Mouse (Mus musculus) 3T3-L1 (cell line): ENCODE data around the gene Lhfp.
"Not testable (repeated sequence)": the region's sequence is repeated elsewhere in the genome, so short reads cannot be mapped to it uniquely, and the experiment has no call there.

Source experiments
- DNase-seq: peaks from one replicate; pipeline ENCODE4 v3.0.0-alpha.2; 2015; ENCODE audit warnings: low read depth, low spot score

The Lhfp gene

DNA sequence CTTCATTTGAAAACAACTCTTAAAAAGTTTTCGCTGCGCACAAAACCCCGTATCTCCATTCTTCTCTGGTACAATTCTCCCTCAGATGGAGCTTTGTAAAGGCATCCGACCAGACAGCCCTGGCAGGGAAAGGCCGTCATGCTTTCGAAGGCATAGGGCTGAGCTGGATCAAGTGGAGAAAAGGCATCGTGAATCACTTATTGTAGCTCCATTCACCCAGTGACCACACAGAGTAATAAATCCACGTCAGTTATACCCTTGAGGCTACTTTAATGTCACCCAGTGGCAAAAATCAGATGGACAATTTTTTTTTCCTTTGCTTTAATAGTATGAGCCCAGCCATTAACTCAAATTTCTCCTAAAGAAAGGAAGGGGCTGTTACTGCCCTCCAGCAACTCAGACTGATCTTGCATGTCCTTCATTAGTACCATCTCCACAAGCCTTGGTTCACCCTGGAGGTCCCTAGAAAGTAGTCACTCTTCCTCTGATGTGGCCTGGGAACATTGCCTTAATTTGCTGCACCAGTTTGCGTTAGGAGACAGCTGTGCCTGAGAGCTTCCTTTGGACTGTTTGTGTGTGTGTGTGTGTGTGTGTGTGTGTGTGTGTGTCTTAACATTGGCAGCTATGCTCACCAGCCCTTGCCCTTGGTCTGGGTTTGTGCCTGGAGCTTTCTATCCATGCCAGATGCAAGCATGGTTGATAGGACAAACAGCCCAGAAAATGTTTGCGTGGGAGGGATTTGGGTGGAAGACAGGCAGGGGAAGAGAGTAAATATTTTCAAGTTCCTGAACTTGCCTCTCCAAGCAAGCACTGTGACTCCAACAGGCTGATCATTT, 169.6 kb downstream of the Lhfp start:
- DNase-seq, result peak; percentile 52

- DNase-seq, result no peak
Observed at GRCm38 (mm10) chr3:53212599-53212998, 171.3 kb downstream of the Lhfp start.

DNA sequence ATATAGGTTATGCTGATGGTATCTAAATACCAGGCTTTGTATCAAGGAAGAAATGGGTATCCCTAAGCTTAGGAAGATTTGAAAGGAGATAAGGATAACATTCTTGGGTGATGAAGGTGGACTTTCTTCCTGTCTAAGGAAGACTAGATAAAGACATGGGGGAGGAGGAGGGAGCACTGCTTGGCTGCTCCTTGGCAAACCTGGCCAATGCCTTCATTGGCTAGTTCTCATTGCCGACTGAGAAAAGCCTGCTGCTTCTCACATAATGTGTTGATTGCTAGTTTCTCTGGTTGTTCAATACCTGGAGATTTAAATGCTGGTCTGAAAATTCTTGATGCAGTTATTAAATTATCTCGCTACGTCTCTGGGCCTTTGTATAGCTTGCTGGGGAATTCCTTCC, 172.0 kb downstream of the Lhfp start:
- no peak for DNase-seq

GRCm38 (mm10) chr3:53213746-53214271, 172.5 kb downstream of the Lhfp start:
- DNase-seq, result no peak

DNA sequence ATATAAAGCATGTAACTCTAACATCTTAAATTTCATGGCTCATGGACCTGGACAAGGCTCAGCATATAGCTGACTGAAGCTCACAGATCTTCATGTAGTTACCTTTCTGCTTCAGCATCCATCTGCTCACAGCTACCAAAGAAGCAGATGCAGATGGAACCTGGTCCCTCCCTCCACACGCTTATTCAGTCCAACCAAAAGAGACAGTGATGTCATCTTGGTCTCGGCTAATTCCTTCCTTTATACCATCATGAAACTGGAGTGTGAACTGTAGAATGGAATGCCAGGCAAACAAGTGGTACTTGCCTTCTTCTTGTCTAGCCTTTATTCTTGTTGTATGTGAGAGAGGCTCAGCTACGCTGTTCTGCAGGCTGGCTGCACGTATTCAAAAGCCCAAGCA, 173.1 kb downstream of the Lhfp start:
- DNase-seq, result no peak

DNA sequence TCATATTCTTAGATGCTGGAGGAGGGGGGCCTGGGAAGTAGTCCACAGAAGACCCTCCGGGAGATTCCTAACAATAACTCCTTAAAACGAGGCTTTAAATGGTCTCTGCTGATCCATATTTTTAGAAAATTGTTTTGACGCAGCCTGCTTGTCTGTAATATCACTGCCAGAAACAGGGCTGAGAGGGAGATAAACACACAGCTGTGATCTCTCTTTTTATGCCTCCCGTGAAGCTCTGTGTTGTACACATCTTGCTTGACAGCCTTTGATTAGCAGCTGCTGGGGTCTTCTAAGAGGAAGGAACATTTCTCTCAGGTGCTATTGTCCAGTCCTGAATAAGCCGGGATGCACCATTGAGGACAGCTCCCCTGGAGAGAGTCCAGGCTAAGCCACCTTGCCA, 176.4 kb downstream of the Lhfp start:
- DNase-seq, result no peak

- no peak for DNase-seq
Observed at GRCm38 (mm10) chr3:53221531-53222272, 180.4 kb downstream of the Lhfp start.

- DNase-seq, result no peak
Observed at GRCm38 (mm10) chr3:53224141-53224540, 182.8 kb downstream of the Lhfp start.

DNA sequence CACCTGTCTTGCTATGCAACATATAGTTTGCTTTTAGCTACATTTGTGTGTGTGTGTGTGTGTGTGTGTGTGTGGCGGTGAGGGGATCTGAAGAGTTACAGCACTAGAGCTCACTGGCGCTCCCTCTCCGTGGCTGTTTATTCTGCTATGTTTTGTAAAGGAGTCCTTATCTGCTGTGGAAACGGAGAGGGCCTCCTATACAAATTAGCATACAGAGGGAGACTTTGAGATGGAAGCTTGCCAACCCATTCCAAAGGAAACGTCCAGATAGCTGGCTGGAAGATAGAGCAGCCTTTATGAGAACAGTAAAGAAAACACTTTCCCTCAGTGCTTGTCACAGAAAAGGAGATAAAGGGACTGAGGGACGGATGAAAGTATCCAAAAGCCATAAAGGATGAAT, 184.4 kb downstream of the Lhfp start:
- DNase-seq, result no peak

DNA sequence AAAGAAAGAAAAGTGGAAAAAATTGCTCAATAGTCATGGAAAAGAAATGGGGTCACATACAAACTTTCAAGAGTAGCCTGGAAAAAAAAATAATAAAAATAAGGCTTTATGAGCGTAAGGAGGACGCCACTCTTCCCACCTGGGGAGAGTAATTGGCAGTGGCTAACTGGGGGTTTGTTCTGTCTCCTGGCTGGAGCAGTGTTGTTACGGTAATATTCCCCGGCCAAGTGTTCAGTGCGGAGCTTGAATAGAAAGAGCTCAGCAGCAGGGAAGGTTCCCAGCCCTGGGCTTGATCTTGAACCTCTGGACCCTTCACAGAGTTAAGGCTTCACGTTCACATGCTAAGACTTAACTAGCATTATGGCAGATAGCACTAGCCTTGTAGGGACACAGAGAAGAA, 184.9 kb downstream of the Lhfp start:
- no peak for DNase-seq

- DNase-seq, result no peak
Observed at GRCm38 (mm10) chr3:53227866-53228265, 186.5 kb downstream of the Lhfp start.

DNA sequence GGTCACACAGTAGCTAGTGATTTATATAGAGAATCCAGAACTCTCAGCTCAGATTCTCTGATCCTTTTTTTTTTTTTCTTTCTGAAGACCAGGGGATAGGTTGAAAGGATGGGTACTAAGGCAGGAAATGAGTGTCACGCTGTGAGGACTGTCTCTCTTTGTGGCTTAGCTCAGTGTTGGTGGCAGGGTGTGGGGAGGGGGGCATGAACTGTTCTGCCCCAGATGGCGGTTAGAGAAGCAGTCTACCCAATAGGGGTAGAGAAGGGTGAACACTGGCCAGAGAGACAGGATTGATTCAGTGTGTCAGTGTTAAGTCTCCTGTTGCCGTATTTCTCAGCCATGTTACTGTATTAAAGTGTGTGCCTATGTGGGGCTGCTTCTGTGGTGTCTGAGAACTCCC, 189.2 kb downstream of the Lhfp start:
- DNase-seq, result no peak

GRCm38 (mm10) chr3:53231112-53231511, 189.8 kb downstream of the Lhfp start:
- DNase-seq, result no peak

DNA sequence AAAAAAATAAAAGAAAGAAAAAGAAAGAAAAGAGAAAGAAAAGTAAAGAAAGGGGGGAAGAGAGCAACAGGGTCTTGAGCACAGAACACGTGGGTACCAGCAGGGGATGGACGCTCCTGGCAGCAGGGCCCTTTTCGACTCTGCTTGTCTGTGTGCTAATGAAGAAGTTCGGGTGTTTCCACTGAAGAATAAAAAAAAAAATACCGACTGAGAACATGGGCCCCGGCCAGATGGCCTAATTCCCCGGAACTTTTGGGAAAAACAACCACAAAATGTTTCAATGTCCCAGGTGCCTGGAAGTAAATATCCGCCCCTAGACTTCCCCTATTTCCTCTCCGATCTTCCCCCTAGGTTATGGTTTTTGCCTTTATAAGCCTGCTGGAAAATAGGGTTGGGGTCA, 191.1 kb downstream of the Lhfp start:
- DNase-seq, result not testable (repeated sequence)

GRCm38 (mm10) chr3:53234689-53235088, 193.4 kb downstream of the Lhfp start:
- no peak for DNase-seq

DNA sequence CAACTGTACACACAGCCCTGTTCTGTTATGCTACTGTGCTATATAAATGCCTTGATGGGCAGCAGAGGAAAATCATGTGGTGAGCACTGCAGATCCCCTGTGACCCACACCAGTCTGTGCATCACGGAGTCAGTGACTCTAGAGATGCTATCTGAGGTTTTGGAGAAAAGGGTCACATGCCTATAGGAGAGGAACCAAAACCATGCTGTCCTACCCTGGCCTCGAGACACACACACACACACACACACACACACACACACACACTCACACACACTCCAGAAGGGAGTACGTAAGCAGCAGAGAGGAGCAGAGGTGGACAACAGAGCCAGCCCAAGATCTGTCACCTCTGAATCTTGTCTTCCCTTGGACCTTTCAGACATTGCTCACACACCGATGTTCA, 195.1 kb downstream of the Lhfp start:
- no peak for DNase-seq

DNA sequence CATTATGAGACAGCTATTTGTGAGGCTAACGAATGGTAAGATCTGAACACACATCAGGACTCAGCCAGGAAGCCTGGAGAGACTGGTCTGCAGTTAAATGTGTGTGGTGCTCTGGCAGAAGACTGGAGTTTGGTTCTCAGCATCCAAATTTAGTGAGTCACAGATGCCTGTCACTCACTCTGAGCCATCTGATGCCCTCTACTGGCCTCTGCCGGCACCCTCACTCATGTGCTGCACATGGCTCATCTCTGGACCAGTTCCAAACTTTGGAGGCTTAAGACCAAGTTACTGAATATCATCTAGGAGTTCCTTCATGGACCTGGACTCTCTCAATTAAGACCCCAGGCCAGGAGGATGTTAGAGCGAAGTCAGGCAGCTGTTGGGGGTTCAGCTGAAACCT, 198.8 kb downstream of the Lhfp start:
- peak; percentile 21 for DNase-seq

GRCm38 (mm10) chr3:53245571-53246208, 204.4 kb downstream of the Lhfp start:
- DNase-seq, result peak; percentile 93

DNA sequence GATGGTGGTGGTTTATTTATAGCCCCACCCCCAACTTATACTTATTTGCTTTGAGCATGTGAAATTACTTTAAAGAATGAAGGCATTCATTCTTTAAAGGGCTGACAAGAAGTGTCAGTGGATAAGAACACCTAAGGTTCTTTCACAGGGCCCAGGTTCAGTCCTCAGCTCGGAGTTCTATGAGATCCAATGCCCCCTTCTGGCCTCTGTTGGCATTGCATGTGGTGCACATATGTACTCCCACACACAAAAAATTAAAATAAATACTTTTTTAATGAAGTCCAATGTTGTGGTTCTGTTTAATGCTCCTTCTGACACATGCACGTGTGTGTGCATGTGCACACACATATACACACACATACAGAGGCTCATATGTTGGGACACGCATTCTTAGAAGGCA, 205.8 kb downstream of the Lhfp start:
- peak; percentile 70 for DNase-seq

DNA sequence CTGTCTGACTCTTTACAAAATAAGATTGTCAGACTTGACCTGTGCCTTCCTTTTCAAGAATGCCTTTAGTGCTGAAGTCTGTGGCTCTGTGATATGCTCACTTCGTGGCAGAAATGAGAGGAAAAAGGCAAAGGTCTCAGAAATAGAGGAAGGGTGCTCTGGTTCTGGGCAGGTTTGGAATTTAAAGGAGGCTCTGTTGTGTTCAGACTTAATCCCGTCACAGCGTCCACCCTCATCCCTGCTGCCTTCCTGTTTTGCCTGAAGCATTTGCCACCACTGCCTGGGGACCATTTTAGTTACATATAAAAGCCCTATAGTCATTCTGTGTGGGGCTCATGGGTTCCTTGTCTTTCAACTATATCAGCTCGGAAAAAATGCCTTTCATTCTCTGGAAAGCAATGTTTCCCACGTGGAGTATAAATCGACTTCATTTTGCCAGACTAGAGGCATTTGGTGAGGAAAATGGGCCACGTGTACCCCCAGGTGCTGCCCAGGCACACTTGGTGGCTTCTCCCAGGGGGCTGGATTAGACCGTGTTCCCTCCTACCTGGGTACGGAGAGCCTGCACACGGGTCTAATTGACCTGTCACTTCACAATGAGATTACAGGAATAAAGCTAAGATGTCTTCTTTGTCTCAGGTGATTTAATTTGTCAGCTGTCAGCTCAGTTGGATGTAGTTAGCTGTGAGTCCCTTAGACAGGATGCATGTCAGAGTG, 207.0 kb downstream of the Lhfp start:
- no peak for DNase-seq

- DNase-seq, result peak; percentile 59
Observed at GRCm38 (mm10) chr3:53252556-53252955, 211.2 kb downstream of the Lhfp start.
